Mouse (Mus musculus) brain, embryonic 14.5 days (tissue): ENCODE measurements at regions not wholly inside any gene's neighbourhood (a gene's known extent, or its start where the extent isn't known, plus 50 kb on each side); places are given as distances from the start of the nearest gene placed in this dataset.
"Not testable (repeated sequence)": the region's sequence is repeated elsewhere in the genome, so short reads cannot be mapped to it uniquely, and the experiment has no call there.

Source experiments
- CTCF ChIP-seq: fragments of 200-500 bp; IDR thresholded peaks from 2 replicates; pipeline ENCODE4 v1.5.1; 2012; ENCODE audit warnings: inconsistent platforms, mild to moderate bottlenecking, moderate library complexity, borderline replicate concordance; ENCODE audit not compliant: insufficient read depth, insufficient read length; ENCODE audit errors: extremely low read depth
- POLR2A ChIP-seq: fragments of 200-500 bp; IDR thresholded peaks from 2 replicates; pipeline ENCODE4 v1.6.1; 2012; ENCODE audit warnings: mild to moderate bottlenecking, inconsistent platforms, borderline replicate concordance; ENCODE audit not compliant: poor library complexity, insufficient read depth, insufficient read length, severe bottlenecking; ENCODE audit errors: extremely low read depth

GRCm38 (mm10) chr19:19750069-19750599, 639.1 kb upstream of the Rorb start:
- not testable (repeated sequence) for TF ChIP-seq CTCF, POLR2A
